Mouse (Mus musculus): ENCODE measurements around the gene Map3k5. TPM values are rescaled to one million over a fixed set of nuclear protein-coding genes. Genes with fewer than 3 reads are reported as not detected.

The Map3k5 gene
- total and polyA plus RNA-seq, 2 experiments from 2014 or later: 1.5 to 5.3 TPM

- DNase-seq (ENCODE audit: low spot score) (no peak), ATAC-seq (ENCODE audit: low FRiP score) (no peak)
- Histone ChIP-seq H3K36me3 (ENCODE audit: insufficient read depth, low read length) (no peaks in the 10 kb centered on the region), H3K4me1 (ENCODE audit: insufficient read depth, low read length) (no peaks in the 10 kb centered on the region), H3K9me3 (ENCODE audit: low read length) (no peaks in the 10 kb centered on the region), H3K4me2 (ENCODE audit: low read depth, low read length, poor library complexity, severe bottlenecking) (no peak overlapping the region), H3K27ac (ENCODE audit: low read depth, low read length) (no peak overlapping the region), H3K27me3 (ENCODE audit: insufficient read depth, low read length) (no peaks in the 10 kb centered on the region), H3K9ac (replicated peaks; ENCODE audit: low read length, poor library complexity, severe bottlenecking) (no peak overlapping the region), H3K4me3 (ENCODE audit: low read depth, low read length) (no peak overlapping the region)
- 54% methylated on average over 3 of the region's 3 CpGs for WGBS
- TF ChIP-seq CTCF (IDR thresholded peaks at IDR 0.05): no peak
Measured at GRCm38 (mm10) chr10:19991237-19991865, 57.1 kb downstream of the Map3k5 start.

GRCm38 (mm10) chr10:19991866-19992252, 57.6 kb downstream of the Map3k5 start:
- Histone ChIP-seq H3K27me3 (ENCODE audit: insufficient read depth, low read length) (no peaks in the 10 kb centered on the region), H3K36me3 (ENCODE audit: insufficient read depth, low read length) (no peaks in the 10 kb centered on the region), H3K4me3 (ENCODE audit: low read depth, low read length) (no peak overlapping the region), H3K4me1 (ENCODE audit: insufficient read depth, low read length) (no peaks in the 10 kb centered on the region), H3K27ac (ENCODE audit: low read depth, low read length) (no peak overlapping the region), H3K9me3 (ENCODE audit: low read length) (no peaks in the 10 kb centered on the region), H3K4me2 (ENCODE audit: low read depth, low read length, poor library complexity, severe bottlenecking) (no peak overlapping the region), H3K9ac (replicated peaks; ENCODE audit: low read length, poor library complexity, severe bottlenecking) (no peak overlapping the region)
- 60% methylated on average over 3 of the region's 3 CpGs for WGBS
- ATAC-seq (ENCODE audit: low FRiP score) (no peak), DNase-seq (ENCODE audit: low spot score) (no peak)
- TF ChIP-seq CTCF (IDR thresholded peaks at IDR 0.05): no peak

DNA sequence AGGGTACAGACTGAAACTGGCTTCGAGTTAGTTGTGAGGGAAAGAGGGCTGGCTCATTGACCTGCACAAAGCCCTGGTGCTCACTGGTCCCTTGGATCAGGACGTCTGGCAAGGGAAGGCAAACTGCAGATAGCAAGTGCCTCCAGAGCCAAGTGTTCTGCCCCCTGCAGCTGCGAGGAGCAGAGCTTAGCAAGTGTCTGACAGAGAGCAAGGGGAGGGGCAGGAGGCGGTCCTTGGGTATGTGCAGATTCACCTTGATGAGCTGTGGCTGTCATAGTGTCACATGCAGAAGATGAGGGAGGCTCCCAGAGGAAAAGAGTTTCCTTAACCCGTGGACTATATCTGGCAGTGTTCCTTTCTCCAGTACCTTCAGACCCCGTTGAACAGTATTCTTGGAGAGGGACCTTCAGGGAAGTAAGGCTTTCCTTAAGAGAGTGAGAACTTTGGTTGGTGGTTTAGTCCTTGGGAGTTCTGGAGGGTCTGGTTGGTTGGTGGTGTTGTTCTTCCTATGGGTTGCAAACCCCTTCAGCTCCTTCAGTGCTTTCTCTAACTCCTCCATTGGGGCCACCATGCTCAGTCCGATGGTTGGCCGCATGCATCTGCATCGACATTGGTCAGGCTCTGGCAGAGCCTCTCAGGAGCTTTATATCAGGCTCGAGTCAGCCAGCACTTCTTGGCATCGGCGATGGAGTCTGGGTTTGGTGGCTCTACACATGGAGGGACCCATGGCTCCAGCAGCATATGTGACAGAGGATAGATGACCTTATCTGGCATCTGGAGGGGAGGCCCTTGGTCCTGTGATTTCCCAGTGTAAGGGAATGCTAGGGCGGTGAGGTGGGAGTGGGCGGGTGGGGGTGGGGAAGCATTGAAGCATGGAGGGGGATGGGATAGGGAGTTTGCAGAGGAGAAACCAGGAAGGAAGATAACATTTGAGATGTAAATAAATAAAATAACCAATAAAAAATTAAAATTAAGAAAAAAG, 60.5 kb downstream of the Map3k5 start:
- Histone ChIP-seq H3K4me1 (ENCODE audit: insufficient read depth, low read length) (no peaks in the 10 kb centered on the region), H3K4me2 (ENCODE audit: low read depth, low read length, poor library complexity, severe bottlenecking) (no peak overlapping the region), H3K4me3 (ENCODE audit: low read depth, low read length) (no peak overlapping the region), H3K9ac (replicated peaks; ENCODE audit: low read length, poor library complexity, severe bottlenecking) (no peak overlapping the region), H3K9me3 (ENCODE audit: low read length) (no peaks in the 10 kb centered on the region), H3K36me3 (ENCODE audit: insufficient read depth, low read length) (no peaks in the 10 kb centered on the region), H3K27ac (ENCODE audit: low read depth, low read length) (no peak overlapping the region), H3K27me3 (ENCODE audit: insufficient read depth, low read length) (no peaks in the 10 kb centered on the region)
- TF ChIP-seq CTCF (IDR thresholded peaks at IDR 0.05): no peak
- WGBS: 69% methylated on average over 14 of the region's 14 CpGs
- DNase-seq (ENCODE audit: low spot score) (no peak), ATAC-seq (ENCODE audit: low FRiP score) (no peak)

- Histone ChIP-seq H3K27ac (ENCODE audit: low read depth, low read length) (no peak overlapping the region), H3K36me3 (ENCODE audit: insufficient read depth, low read length) (no peaks in the 10 kb centered on the region), H3K4me1 (ENCODE audit: insufficient read depth, low read length) (no peaks in the 10 kb centered on the region), H3K9ac (replicated peaks; ENCODE audit: low read length, poor library complexity, severe bottlenecking) (no peak overlapping the region), H3K4me2 (ENCODE audit: low read depth, low read length, poor library complexity, severe bottlenecking) (no peak overlapping the region), H3K27me3 (ENCODE audit: insufficient read depth, low read length) (no peaks in the 10 kb centered on the region), H3K4me3 (ENCODE audit: low read depth, low read length) (no peak overlapping the region), H3K9me3 (ENCODE audit: low read length) (no peaks in the 10 kb centered on the region)
- no peak for TF ChIP-seq CTCF (IDR thresholded peaks at IDR 0.05)
- no peak for ATAC-seq (ENCODE audit: low FRiP score)
- no peak for DNase-seq (ENCODE audit: low spot score)
- WGBS: 87% methylated on average over 3 of the region's 3 CpGs
Measured at GRCm38 (mm10) chr10:19996151-19996550, 61.9 kb downstream of the Map3k5 start.

- TF ChIP-seq CTCF (IDR thresholded peaks at IDR 0.05): no peak
- ATAC-seq (ENCODE audit: low FRiP score) (no peak), DNase-seq (ENCODE audit: low spot score) (no peak)
- H3K4me1 ChIP-seq (ENCODE audit: insufficient read depth, low read length): no peaks in the 10 kb centered on the region
- 84% methylated on average over 4 of the region's 4 CpGs for WGBS
- no peak overlapping the region for H3K4me2 ChIP-seq (ENCODE audit: low read depth, low read length, poor library complexity, severe bottlenecking)
- no peaks in the 10 kb centered on the region for H3K27me3 ChIP-seq (ENCODE audit: insufficient read depth, low read length)
- no peaks in the 10 kb centered on the region for H3K9me3 ChIP-seq (ENCODE audit: low read length)
- H3K9ac ChIP-seq (replicated peaks; ENCODE audit: low read length, poor library complexity, severe bottlenecking): no peak overlapping the region
- no peak overlapping the region for H3K4me3 ChIP-seq (ENCODE audit: low read depth, low read length)
- no peaks in the 10 kb centered on the region for H3K36me3 ChIP-seq (ENCODE audit: insufficient read depth, low read length)
- no peak overlapping the region for H3K27ac ChIP-seq (ENCODE audit: low read depth, low read length)
Measured at GRCm38 (mm10) chr10:19999703-20000407, 65.6 kb downstream of the Map3k5 start.

All from midbrain, postnatal 0 days (tissue).